Mouse (Mus musculus) ES-Bruce4 (cell line): ENCODE results near the gene Mterf1b.

Experiments used
- CTCF ChIP-seq: IDR thresholded peaks from one replicate; pipeline ENCODE4 v1.8.1; 2011; ENCODE audit warnings: low read depth, low read length
- POLR2A ChIP-seq: IDR thresholded peaks from one replicate; pipeline ENCODE4 v1.8.1; 2011; ENCODE audit warnings: low read length; ENCODE audit not compliant: insufficient read depth

DNA sequence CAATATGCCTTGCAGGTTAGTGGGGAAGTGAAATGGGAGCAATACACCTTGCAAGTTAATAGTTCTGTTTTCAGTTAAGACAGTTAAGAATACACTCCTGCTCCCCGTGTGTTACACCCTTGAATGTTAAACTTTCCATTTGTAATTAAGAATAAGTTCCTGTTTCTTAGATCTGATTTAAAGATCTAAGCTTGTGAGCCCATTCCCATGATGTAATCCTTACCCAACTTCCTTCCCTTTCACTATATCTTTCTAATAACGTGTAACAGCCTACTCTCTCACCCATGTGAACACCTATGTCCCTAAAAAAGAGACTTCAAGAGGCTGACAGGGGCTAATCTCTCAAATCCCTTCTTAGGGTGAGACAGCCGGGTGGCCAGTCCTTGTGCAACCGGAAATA is 5.4 kb upstream of the Mterf1b start:
- no peak for TF ChIP-seq POLR2A
- TF ChIP-seq CTCF = no peak
